Mouse (Mus musculus) C3H10T1/2 (cell line): ENCODE results near the gene Olfr1221. TPM values are rescaled to one million over a fixed set of nuclear protein-coding genes. Genes with fewer than 3 reads are reported as not detected.

Experiments
- polyA plus RNA-seq, 2 experiments: library from polyadenylated mRNA; unstranded; fragments of >200 nt; fragmentation: generic; extraction: Trizol; gene quantifications; one replicate each; pipeline ENCODE4 v1.2.1; 2012; ENCODE audit warnings: missing spikeins in 2 of 2

Olfr1221 gene
- not detected for polyA plus RNA-seq

GRCm38 (mm10) chr2:89117183-89117582 lies at the start of gene Olfr1221:
Gene Olfr1221 (minus strand): TSS chr2:89117283.

GRCm38 (mm10) chr2:89163991-89164390 lies 46.9 kb upstream of the Olfr1221 start, which contains the start of gene Olfr1224-ps1:
Gene Olfr1224-ps1 (minus strand): TSS chr2:89164091.

GRCm38 (mm10) chr2:89151460-89151859 lies 34.4 kb upstream of the Olfr1221 start, which contains the start of gene Olfr1223:
Gene Olfr1223 (minus strand): TSS chr2:89151560.

GRCm38 (mm10) chr2:89132954-89133353 lies 15.9 kb upstream of the Olfr1221 start, which contains the start of gene Olfr1222:
Gene Olfr1222 (minus strand): TSS chr2:89133054.

GRCm38 (mm10) chr2:89106735-89107134 lies 10.3 kb downstream of the Olfr1221 start, which contains the start of gene Olfr1220:
Gene Olfr1220 (minus strand): TSS chr2:89106835.

GRCm38 (mm10) chr2:89083413-89083812 lies 33.7 kb downstream of the Olfr1221 start, which contains the start of gene Olfr1219:
Gene Olfr1219 (minus strand): TSS chr2:89083513.

GRCm38 (mm10) chr2:89061087-89061486 lies 56.0 kb downstream of the Olfr1221 start, which contains the start of gene Olfr1218:
Gene Olfr1218 (minus strand): TSS chr2:89061187.

Other genes with a start within 250 kb of the Olfr1221 start
- not detected for gene Olfr1208, start 215.0 kb downstream of the Olfr1221 start, polyA plus RNA-seq
- gene Olfr1209, start 202.1 kb downstream of the Olfr1221 start, polyA plus RNA-seq: not detected
- gene Olfr1211, start 179.2 kb downstream of the Olfr1221 start, polyA plus RNA-seq: not detected
- not detected for gene Olfr1212, start 163.3 kb downstream of the Olfr1221 start, polyA plus RNA-seq
- gene Gm13762, start 137.0 kb downstream of the Olfr1221 start, polyA plus RNA-seq: not detected
- not detected for gene Olfr1214, start 124.6 kb downstream of the Olfr1221 start, polyA plus RNA-seq
- not detected for gene Olfr1215, start 110.3 kb downstream of the Olfr1221 start, polyA plus RNA-seq
- not detected for gene Olfr1216, start 98.9 kb downstream of the Olfr1221 start, polyA plus RNA-seq
- not detected for gene Olfr1217, start 85.2 kb downstream of the Olfr1221 start, polyA plus RNA-seq
- not detected for gene Olfr1218, start 56.1 kb downstream of the Olfr1221 start, polyA plus RNA-seq
- gene Olfr1219, start 33.8 kb downstream of the Olfr1221 start, polyA plus RNA-seq: not detected
- gene Olfr1220, start 10.4 kb downstream of the Olfr1221 start, polyA plus RNA-seq: not detected
- gene Olfr1222, start 15.8 kb upstream of the Olfr1221 start, polyA plus RNA-seq: not detected
- gene Olfr1223, start 34.3 kb upstream of the Olfr1221 start, polyA plus RNA-seq: not detected
- not detected for gene Olfr1224-ps1, start 46.8 kb upstream of the Olfr1221 start, polyA plus RNA-seq
- not detected for gene Olfr1225, start 57.4 kb upstream of the Olfr1221 start, polyA plus RNA-seq
- not detected for gene Olfr1226, start 82.8 kb upstream of the Olfr1221 start, polyA plus RNA-seq
- gene Olfr1228, start 136.8 kb upstream of the Olfr1221 start, polyA plus RNA-seq: not detected
- not detected for gene Olfr1229, start 170.7 kb upstream of the Olfr1221 start, polyA plus RNA-seq
- not detected for gene Olfr1230, start 180.0 kb upstream of the Olfr1221 start, polyA plus RNA-seq
- gene Olfr1231, start 189.8 kb upstream of the Olfr1221 start, polyA plus RNA-seq: not detected
- gene Olfr1232, start 212.4 kb upstream of the Olfr1221 start, polyA plus RNA-seq: not detected
- not detected for gene Olfr1233, start 225.1 kb upstream of the Olfr1221 start, polyA plus RNA-seq
- gene Olfr1234, start 247.6 kb upstream of the Olfr1221 start, polyA plus RNA-seq: not detected